Mouse (Mus musculus): ENCODE results near the gene Lrrc36. TPM values are rescaled to one million over a fixed set of nuclear protein-coding genes. Genes with fewer than 3 reads are reported as not detected.

The Lrrc36 gene
- total and polyA plus RNA-seq, 3 experiments, result 0.06 TPM; not detected in 2

- Histone ChIP-seq H3K27ac (ENCODE audit: control insufficient read depth, low read depth, low read length) (no peak overlapping the region), H3K79me2 (ENCODE audit: control insufficient read depth, insufficient read depth, low read length, poor library complexity) (no peaks in the 10 kb centered on the region), H3K4me3 (ENCODE audit: control insufficient read depth in 1 of 2, insufficient read depth in 1 of 2, low read depth in 2 of 2, low read length in 2 of 2) (no peak overlapping the region), H3K9ac (ENCODE audit: control insufficient read depth, low read depth, low read length, poor library complexity, severe bottlenecking) (no peak overlapping the region), H3K9me3 (replicated peaks; ENCODE audit: insufficient read depth, low read length) (no peaks in the 10 kb centered on the region), H3K36me3 (ENCODE audit: control insufficient read depth in 1 of 2, insufficient read depth in 2 of 2, low read length in 2 of 2) (no peaks in the 10 kb centered on the region), H3K27me3 (ENCODE audit: control insufficient read depth in 1 of 2, insufficient read depth in 2 of 2, low read length in 2 of 2) (no peaks in the 10 kb centered on the region), H3K4me1 (ENCODE audit: control insufficient read depth in 1 of 2, insufficient read depth in 2 of 2, low read length in 2 of 2) (peaks cover 0 to 3% of the 10 kb centered on the region in 2 experiments; a peak in 1 of 4 replicates)
- TF ChIP-seq ZC3H11A (IDR thresholded peaks at IDR 0.05; ENCODE audit: low read depth, low read length) (no peak), MEF2A (IDR thresholded peaks at IDR 0.05; ENCODE audit: extremely low read depth, insufficient replicate concordance, low read depth, low read length, poor library complexity, severe bottlenecking) (no peak), MYB (IDR thresholded peaks at IDR 0.05; ENCODE audit: low read depth, low read length) (no peak), ZKSCAN1 (IDR thresholded peaks at IDR 0.05; ENCODE audit: low read depth, low read length) (no peak), POLR2A (IDR thresholded peaks at IDR 0.05; ENCODE audit: control insufficient read depth in 1 of 2, insufficient read depth in 1 of 2, low read depth in 1 of 2, low read length in 2 of 2, poor library complexity in 1 of 2) (no peak), POLR2AphosphoS2 (IDR thresholded peaks at IDR 0.05; ENCODE audit: low read length) (no peak), TBP (IDR thresholded peaks at IDR 0.05; ENCODE audit: low read depth, low read length) (no peak), MYC (IDR thresholded peaks at IDR 0.05; ENCODE audit: low read depth, low read length) (no peak), GABPA (IDR thresholded peaks at IDR 0.05; ENCODE audit: low read depth, low read length) (no peak), CHD1 (IDR thresholded peaks at IDR 0.05; ENCODE audit: low read depth, low read length) (no peak), MXI1 (IDR thresholded peaks at IDR 0.05; ENCODE audit: low read depth, low read length) (no peak), SMC3 (IDR thresholded peaks at IDR 0.05; ENCODE audit: low read depth, low read length) (no peak)
- DNase-seq (ENCODE audit: low read depth, low spot score), result no peak
Observed at GRCm38 (mm10) chr8:105470262-105470661, 56.9 kb downstream of the Lrrc36 start.

- DNase-seq (ENCODE audit: low read depth, low spot score), result no peak
- Histone ChIP-seq H3K4me3 (ENCODE audit: control insufficient read depth in 1 of 2, insufficient read depth in 1 of 2, low read depth in 2 of 2, low read length in 2 of 2) (no peak overlapping the region), H3K27me3 (ENCODE audit: control insufficient read depth in 1 of 2, insufficient read depth in 2 of 2, low read length in 2 of 2) (no peaks in the 10 kb centered on the region), H3K4me1 (ENCODE audit: control insufficient read depth in 1 of 2, insufficient read depth in 2 of 2, low read length in 2 of 2) (peaks cover 0 to 3% of the 10 kb centered on the region in 2 experiments; a peak in 1 of 4 replicates), H3K36me3 (ENCODE audit: control insufficient read depth in 1 of 2, insufficient read depth in 2 of 2, low read length in 2 of 2) (no peaks in the 10 kb centered on the region), H3K9me3 (replicated peaks; ENCODE audit: insufficient read depth, low read length) (no peaks in the 10 kb centered on the region), H3K79me2 (ENCODE audit: control insufficient read depth, insufficient read depth, low read length, poor library complexity) (no peaks in the 10 kb centered on the region), H3K9ac (ENCODE audit: control insufficient read depth, low read depth, low read length, poor library complexity, severe bottlenecking) (no peak overlapping the region), H3K27ac (ENCODE audit: control insufficient read depth, low read depth, low read length) (no peak overlapping the region)
- TF ChIP-seq NRF1 (IDR thresholded peaks at IDR 0.05; ENCODE audit: insufficient read depth, low read depth, low read length, poor library complexity, severe bottlenecking) (no peak), MAFK (IDR thresholded peaks at IDR 0.05; ENCODE audit: borderline replicate concordance, low read depth, low read length) (no peak), MYB (IDR thresholded peaks at IDR 0.05; ENCODE audit: low read depth, low read length) (no peak), BHLHE40 (IDR thresholded peaks at IDR 0.05; ENCODE audit: borderline replicate concordance, low read depth, low read length) (no peak), POLR2AphosphoS5 (IDR thresholded peaks at IDR 0.05; ENCODE audit: borderline replicate concordance, low read depth, low read length) (no peak), E2F4 (IDR thresholded peaks at IDR 0.05; ENCODE audit: borderline replicate concordance, low read depth, low read length) (no peak), MXI1 (IDR thresholded peaks at IDR 0.05; ENCODE audit: low read depth, low read length) (no peak), ZC3H11A (IDR thresholded peaks at IDR 0.05; ENCODE audit: low read depth, low read length) (no peak), ELF1 (IDR thresholded peaks at IDR 0.05; ENCODE audit: low read depth, low read length) (no peak), KAT2A (conservative IDR thresholded peaks at IDR 0.05; ENCODE audit: low read depth, low read length) (no peak), SMC3 (IDR thresholded peaks at IDR 0.05; ENCODE audit: low read depth, low read length) (no peak), HCFC1 (IDR thresholded peaks at IDR 0.05; ENCODE audit: low read depth, low read length) (no peak), ZMIZ1 (IDR thresholded peaks at IDR 0.05; ENCODE audit: low read depth, low read length) (no peak), JUND (IDR thresholded peaks at IDR 0.05; ENCODE audit: low read depth, low read length) (no peak), MEF2A (IDR thresholded peaks at IDR 0.05; ENCODE audit: extremely low read depth, insufficient replicate concordance, low read depth, low read length, poor library complexity, severe bottlenecking) (no peak), USF1 (IDR thresholded peaks at IDR 0.05; ENCODE audit: low read depth, low read length) (no peak), NELFE (IDR thresholded peaks at IDR 0.05; ENCODE audit: low read depth, low read length) (no peak)
Observed at GRCm38 (mm10) chr8:105470681-105471313, 57.4 kb downstream of the Lrrc36 start.
